Mouse (Mus musculus) lung, postnatal 0 days (tissue): ENCODE measurements around the gene Scnm1.

Source experiments
- CTCF ChIP-seq: IDR thresholded peaks from 2 replicates; pipeline ENCODE4 v1.5.1; 2016; ENCODE audit warnings: antibody characterized with exemption, mild to moderate bottlenecking
- EP300 ChIP-seq: IDR thresholded peaks from 2 replicates; pipeline ENCODE4 v1.6.1; 2016; ENCODE audit warnings: antibody characterized with exemption, mild to moderate bottlenecking, control low read depth

DNA sequence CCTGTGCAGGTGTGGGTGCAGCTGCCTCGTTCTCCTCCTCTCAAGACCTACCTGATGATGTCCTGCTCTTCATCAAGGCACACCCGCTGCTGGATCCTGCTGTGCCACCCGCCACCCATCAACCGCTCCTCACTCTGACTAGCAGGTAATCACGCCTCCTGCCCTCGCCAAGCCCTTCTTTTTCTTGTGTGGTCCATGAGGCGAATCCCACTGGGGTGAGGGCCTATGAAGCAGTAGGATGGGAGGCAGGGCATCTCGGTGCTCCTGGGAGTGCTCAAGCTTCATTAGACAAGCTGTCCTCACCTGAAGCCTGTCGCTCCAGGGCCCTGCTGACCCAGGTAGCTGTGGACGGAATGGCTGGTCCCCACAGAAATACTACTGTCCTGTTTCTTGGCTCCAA lies 36.2 kb upstream of the Scnm1 start:
- TF ChIP-seq CTCF (no peak), EP300 (no peak)
